Mouse (Mus musculus) v-Abl transformed pro-B cells (cell line): Measurements from ENCODE around the gene Wdfy3.

Experiments used
- in situ Hi-C, 2 experiments: fragments of 400-800 bp; cut with MboI; formaldehyde crosslinking; loops; one replicate each; pipeline ENCODE4 v1.15.1; 2025; ENCODE audit not compliant: unreplicated experiment in 2 of 2

Gene Wdfy3

DNA sequence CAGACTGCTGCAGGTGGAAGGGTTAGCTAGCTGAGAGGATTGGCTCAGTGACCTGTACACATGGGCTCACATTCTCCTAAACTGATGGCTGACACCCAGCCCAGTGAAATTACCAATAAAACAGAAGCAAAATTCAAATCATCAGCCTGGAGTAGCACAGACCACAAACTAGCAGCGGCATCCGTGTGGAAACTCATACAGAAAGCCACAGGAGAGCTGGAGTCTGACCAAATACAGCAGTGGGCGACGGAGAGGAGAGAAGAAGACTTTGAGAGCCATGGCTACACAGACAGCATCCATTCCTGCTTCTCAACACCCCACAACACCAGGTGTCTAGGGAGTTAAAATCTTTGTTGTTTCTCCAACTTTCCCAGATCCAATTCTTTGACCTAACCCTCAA is 110.8 kb downstream of the Wdfy3 start:
- in situ Hi-C loops: loop anchor here in 1 of 2 experiments (10.0 kb wide), 1 partner anchor 526 kb away; the partner anchor contains the start of gene Arhgap24

DNA sequence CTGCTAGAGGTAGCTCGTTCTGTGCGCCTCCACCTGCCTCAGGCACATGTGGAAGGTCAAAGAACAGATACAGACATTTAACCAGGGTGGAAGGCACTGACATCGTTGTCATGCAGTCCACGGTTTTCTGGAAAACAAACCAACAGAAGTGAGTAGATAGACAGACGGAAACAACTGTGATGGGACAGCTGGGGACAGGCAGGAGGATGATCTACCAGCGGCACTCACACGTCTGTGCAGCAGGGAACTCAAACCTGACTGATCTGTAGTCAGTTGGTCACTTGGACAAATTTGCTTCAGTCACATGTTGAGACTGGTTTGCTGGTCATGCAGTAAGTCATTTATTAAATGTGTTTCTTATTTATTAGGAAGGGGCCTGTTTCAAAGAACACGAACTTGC is 112.3 kb downstream of the Wdfy3 start:
- in situ Hi-C loops: loop anchor here in 1 of 2 experiments (10.0 kb wide), 1 partner anchor 527 kb away; the partner anchor contains the start of gene Arhgap24

GRCm38 (mm10) chr5:101954393-101955340 is 115.1 kb downstream of the Wdfy3 start:
- in situ Hi-C loops: loop anchor here in 1 of 2 experiments (10.0 kb wide), 1 partner anchor 530 kb away; the partner anchor contains the start of gene Arhgap24

GRCm38 (mm10) chr5:101951918-101952317 is 117.8 kb downstream of the Wdfy3 start:
- in situ Hi-C loops: loop anchor here in 1 of 2 experiments (10.0 kb wide), 1 partner anchor 533 kb away; the partner anchor contains the start of gene Arhgap24

DNA sequence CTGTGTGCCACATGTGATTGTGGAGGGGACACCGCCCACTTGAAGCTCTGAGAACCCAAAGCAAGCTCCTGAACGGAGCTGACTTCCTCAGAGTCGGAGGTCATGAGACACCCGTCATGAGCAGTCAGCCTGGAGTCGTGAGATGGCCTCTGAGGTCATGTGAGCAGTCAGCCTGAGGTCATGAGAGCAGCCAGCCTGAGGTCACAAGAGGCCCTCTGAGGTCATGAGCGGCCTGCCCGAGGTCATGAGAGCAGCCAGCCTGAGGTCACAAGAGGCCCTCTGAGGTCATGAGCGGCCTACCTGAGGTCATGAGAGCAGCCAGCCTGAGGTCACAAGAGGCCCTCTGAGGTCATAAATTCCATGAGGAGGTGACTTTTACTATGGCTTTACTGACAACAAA is 120.4 kb downstream of the Wdfy3 start:
- in situ Hi-C loops: loop anchor here (25.0 kb wide), 3 partner anchors 538 to 1788 kb away; partner anchors contain the start of genes Arhgap24 (in 1 of the 2) and Gpat3 (in 1 of the 2)

DNA sequence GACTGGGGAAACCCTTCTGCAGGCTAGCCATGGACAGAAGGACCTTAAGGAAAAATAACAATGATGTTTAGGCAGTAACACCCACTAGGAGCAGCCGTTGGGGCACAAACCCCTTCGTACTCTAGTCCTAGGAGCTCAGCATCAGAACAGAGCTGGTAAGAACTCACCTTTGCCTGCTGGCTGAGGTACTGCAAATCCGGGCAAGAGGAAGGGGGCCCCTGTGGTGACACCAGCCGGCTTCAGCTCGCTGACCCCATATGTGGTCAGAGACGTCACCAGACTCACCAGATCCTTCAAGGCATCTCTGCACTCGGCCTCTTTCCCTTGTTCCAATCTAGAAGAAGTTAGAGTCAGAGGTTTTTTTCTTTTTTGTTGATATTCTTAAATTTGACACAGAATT is 121.1 kb downstream of the Wdfy3 start:
- in situ Hi-C loops: loop anchor here (25.0 kb wide), 3 partner anchors 539 to 1789 kb away; partner anchors contain the start of genes Arhgap24 (in 1 of the 2) and Gpat3 (in 1 of the 2)

- in situ Hi-C loops: loop anchor here (25.0 kb wide), 3 partner anchors 542 to 1792 kb away; partner anchors contain the start of genes Arhgap24 (in 1 of the 2) and Gpat3 (in 1 of the 2)
Observed at GRCm38 (mm10) chr5:101945731-101946130, 124.0 kb downstream of the Wdfy3 start.

DNA sequence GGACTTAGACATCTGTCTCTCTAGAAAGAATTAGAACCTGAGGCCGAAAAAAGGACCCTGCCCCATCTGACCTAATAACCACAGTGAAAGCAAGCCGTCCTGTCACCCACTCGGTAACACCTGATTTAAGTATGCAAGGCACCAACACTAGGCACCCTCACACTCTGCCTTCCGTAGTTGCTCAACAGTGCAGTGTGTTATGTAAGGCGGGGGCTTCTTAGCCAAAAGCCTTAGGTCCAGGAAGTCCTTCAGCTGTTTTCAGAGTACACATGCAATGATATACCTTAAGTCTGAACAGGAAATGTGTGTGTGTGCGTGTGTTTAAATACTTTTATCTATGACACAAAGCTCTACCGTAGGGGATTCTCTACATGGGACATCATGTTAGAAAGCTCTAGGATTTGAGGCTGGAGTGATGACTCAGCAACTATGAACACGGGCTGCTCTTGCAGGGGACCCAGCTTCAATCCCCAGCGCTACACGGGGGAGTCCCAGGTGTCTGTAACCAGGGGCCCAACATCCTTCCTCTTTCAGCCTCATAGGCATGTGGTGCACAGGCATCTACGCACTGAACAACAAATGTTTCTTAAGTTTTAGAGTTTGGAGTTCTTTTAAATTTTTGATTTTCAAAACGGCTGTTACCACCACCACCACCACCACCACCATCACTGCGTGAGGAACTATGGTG is 131.7 kb downstream of the Wdfy3 start:
- in situ Hi-C loops: loop anchor here (5.0 to 25.0 kb wide), 5 partner anchors 34 to 1799 kb away; partner anchors contain the start of genes Gpat3 (in 2 of the 2) and Arhgap24 (in 1 of the 2)

GRCm38 (mm10) chr5:101937362-101937761 is 132.4 kb downstream of the Wdfy3 start:
- in situ Hi-C loops: loop anchor here (5.0 to 25.0 kb wide), 5 partner anchors 35 to 1800 kb away; partner anchors contain the start of genes Gpat3 (in 2 of the 2) and Arhgap24 (in 1 of the 2)

DNA sequence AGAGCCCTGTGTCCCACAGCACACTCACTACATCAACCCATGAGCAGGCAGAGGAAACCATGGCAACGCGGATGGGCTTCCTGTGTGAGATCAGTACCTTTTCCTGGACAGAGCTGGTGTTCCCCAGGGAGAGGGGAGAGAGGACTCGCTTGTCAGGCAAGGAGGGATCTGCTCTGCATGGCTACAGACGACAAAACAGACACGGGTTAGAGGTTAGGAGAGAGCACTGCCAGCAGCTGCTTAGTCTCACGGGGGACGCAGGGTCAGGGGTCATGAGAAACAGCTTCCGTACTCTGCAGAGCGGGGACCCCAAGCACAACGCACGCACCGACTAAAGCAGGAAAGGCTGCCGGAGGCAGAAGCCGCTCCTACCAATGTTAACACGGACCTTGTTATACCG is 133.8 kb downstream of the Wdfy3 start:
- in situ Hi-C loops: loop anchor here (5.0 to 25.0 kb wide), 5 partner anchors 36 to 1801 kb away; partner anchors contain the start of genes Gpat3 (in 2 of the 2) and Arhgap24 (in 1 of the 2)

DNA sequence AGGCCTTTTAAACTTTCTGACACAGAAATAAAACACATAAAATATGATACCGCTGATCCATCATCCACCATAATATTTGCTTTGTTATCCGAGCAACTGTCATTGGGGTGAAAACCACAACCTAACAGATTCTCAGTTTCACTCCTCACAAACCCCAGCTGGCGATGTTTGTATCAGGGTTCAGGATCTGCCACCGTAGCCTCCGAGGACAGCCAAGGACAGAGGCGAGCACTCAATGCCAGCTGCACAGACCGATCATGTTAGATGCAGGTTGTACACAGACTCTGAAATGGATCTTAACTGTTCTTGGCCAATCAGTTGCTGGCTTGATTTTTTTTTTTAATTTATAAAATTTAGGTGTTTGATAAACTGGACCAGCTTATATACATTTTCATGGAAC is 135.1 kb downstream of the Wdfy3 start:
- in situ Hi-C loops: loop anchor here (5.0 to 25.0 kb wide), 6 partner anchors 33 to 1803 kb away; partner anchors contain the start of genes Gpat3 (in 2 of the 2) and Arhgap24 (in 1 of the 2)

GRCm38 (mm10) chr5:101932971-101933810 is 136.5 kb downstream of the Wdfy3 start:
- in situ Hi-C loops: loop anchor here (5.0 to 25.0 kb wide), 5 partner anchors 34 to 1804 kb away; partner anchors contain the start of genes Gpat3 (in 2 of the 2) and Arhgap24 (in 1 of the 2)

DNA sequence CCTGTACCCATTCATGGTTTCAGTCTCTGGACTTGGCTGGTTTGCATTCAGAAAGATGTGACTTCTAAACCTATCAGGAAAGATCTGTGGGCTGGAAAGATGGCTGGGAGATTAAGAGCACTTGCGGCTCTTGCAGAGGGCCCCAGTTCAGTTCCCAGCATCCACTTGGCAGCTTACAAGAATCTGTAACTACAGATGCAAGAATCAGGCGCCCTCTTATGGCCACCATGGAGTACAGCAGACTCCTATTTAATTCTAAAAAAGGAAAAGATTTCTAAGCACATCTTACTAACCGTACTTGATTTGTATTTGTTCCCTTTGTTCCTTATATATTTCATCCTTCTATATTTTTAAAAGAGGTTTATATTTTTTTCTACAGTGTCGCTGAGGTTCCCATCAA is 137.7 kb downstream of the Wdfy3 start:
- in situ Hi-C loops: loop anchor here (5.0 to 25.0 kb wide), 5 partner anchors 35 to 1805 kb away; partner anchors contain the start of genes Gpat3 (in 2 of the 2) and Arhgap24 (in 1 of the 2)

GRCm38 (mm10) chr5:101926311-101926710 is 143.4 kb downstream of the Wdfy3 start:
- in situ Hi-C loops: loop anchor here (25.0 kb wide), 3 partner anchors 561 to 1811 kb away; partner anchors contain the start of genes Arhgap24 (in 1 of the 2) and Gpat3 (in 1 of the 2)

DNA sequence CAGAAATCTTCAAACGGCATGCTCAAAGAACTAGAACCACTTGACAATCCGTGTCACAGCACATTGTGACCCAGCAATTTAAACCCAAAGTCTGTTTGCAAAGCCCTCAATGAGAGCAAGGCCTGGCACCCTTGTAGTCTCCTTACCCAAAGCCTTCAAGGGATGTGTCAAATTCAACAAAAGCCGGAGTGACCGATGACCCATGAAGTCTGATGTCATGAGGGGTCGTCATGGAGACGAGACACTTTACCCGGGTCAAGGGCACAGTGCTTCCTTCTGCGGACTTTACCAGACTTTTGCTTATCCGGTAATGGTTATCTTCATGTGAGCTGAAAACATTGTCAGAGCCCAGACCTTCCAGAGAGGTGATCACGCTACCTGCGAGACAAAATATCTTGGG is 146.0 kb downstream of the Wdfy3 start:
- in situ Hi-C loops: loop anchor here in 1 of 2 experiments (25.0 kb wide), 1 partner anchor 1739 kb away; the partner anchor contains the start of gene 1700016H13Rik

- in situ Hi-C loops: loop anchor here in 1 of 2 experiments (25.0 kb wide), 1 partner anchor 1743 kb away; the partner anchor contains the start of gene 1700016H13Rik
Observed at GRCm38 (mm10) chr5:101919559-101919958, 150.2 kb downstream of the Wdfy3 start.

DNA sequence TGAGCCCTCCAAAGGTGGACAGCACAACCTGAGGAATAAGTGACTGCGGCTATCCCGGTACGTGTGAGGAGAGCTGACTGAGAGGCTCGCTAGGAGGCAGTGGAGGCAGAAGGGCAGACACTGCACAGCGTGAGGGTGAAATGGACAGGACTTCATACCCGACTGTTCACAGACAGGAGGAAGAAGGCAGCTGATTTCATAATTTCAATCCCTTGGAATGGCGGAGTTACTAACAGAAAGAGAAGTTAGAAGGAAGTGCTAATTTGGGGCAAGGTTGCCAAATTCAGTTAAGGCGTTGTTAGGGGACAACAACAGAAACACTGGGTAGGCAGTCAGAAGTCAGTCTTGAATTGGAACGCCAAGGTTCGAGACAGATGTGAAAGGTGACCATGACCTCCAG is 160.3 kb downstream of the Wdfy3 start:
- in situ Hi-C loops: loop anchor here in 1 of 2 experiments (25.0 kb wide), 1 partner anchor 1753 kb away; the partner anchor contains the start of gene 1700016H13Rik

- in situ Hi-C loops: loop anchor here in 1 of 2 experiments (25.0 kb wide), 1 partner anchor 1757 kb away; the partner anchor contains the start of gene 1700016H13Rik
Observed at GRCm38 (mm10) chr5:101905624-101906023, 164.1 kb downstream of the Wdfy3 start.
